Mouse (Mus musculus) neutrophil, adult 65 days (primary cell): Measurements from ENCODE around the gene Olfr1265. TPM values are rescaled to one million over a fixed set of nuclear protein-coding genes. Genes with fewer than 3 reads are reported as not detected.

Experiments used
- total RNA-seq: library from RNA; stranded (reverse); gene quantifications from 2 replicates; pipeline ENCODE4 v1.2.4, GENCODE M21; 2023

Gene Olfr1265
- not detected in 2 replicates for total RNA-seq

DNA sequence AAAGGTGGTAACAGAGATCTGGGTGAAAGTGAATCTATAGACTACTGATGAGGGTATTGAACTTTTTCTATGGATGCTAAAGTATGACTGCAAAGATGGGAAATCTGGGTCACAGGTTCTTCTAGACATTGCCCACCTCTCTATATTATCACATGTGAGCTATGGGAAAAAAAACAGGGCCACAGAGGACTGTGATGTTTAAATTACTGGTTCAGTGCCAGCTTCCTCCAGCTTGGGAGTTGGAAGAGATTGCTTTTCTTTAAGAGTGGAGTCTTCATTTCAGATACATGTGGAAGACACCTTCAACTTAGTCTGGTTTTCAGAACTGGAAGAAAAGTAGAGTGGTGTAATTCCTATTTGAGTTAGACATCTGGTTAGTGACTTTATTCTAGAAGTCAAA, at the start of gene Olfr1265:
TSS of gene Olfr1265 (plus strand) at position 301 of the 400 bp plus-strand sequence.

DNA sequence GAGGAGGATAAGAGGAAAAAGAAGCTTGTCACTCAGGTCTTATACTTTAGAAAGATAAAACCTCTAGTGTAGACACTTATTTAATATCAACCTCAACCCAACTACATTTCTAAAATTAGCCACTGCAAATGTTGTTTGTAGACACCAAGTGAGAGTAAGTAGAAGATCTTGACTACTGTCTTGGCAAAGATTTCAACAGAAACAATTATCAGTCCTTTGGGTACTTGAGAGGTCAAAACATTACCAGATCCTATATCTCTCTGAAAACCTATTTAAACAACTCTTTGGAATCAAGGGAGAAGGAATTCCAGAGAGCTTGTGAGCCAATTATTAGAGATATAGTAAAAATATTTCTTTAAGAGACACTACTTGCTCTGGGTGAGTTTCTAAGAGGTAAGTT, 44.2 kb upstream of the Olfr1265 start, which contains the start of gene Olfr1261:
TSS of gene Olfr1261 (plus strand) at position 301 of the 400 bp plus-strand sequence.

DNA sequence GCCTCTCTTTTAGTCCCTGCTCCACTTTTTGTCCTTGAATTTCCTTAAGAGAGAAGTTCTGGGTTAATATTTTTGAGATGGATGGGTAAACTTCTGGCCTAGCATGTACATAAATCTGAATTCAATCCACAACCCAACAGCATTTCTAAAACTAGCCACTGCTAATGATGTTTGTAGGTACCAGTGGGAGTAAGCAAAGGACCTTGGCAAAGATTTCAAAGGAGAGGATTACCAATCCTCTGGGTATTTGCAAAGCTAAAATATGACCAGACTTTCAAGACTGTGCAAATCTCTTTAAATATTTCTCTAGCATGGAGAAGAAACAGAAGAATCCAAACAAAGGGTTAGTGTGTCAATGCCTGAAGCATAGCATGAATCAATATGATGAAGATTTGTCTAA, 35.3 kb upstream of the Olfr1265 start, which contains the start of gene Olfr1262:
TSS of gene Olfr1262 (plus strand) at position 301 of the 400 bp plus-strand sequence.

DNA sequence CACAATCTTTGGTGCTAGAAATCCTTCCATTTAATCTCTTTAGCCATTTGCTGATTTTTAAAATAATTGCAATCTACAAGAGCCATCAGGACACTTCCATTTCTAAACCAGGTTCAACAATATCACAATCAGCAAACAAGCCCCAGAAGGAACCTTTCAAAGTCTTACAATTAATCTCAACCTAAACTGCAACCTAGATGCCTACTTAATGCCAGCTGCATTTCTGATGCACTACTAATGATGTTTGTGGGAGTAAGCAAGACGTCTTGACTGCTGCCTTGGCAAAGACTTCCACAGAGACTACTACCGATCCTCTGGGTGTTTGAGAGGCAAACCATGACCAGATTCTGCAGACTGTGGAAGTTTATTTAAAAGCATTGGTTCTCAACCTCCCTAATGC, 23.3 kb upstream of the Olfr1265 start, which contains the start of gene Olfr1263:
TSS of gene Olfr1263 (plus strand) at position 301 of the 400 bp plus-strand sequence.

DNA sequence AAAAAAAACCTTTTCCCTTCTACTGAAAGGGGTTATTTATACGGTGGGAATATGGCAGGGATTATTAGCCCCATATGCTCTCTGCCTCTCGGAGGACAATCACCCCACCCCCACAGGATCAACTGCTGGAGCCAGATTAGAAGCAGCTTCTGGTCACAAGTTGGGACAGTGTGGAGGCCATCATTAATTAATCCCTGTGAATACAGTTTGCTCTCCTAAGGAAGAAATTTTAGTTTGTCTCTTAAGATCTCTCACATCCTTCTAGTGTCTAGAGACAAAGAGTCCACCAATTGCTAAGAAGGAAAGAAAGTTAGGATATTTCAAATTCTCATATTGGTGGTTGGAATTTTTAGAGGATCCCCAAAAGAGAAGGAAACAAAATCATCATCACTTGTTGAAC, 9.7 kb upstream of the Olfr1265 start, which contains the start of gene Olfr1264:
TSS of gene Olfr1264 (minus strand) at position 101 of the 400 bp plus-strand sequence.

DNA sequence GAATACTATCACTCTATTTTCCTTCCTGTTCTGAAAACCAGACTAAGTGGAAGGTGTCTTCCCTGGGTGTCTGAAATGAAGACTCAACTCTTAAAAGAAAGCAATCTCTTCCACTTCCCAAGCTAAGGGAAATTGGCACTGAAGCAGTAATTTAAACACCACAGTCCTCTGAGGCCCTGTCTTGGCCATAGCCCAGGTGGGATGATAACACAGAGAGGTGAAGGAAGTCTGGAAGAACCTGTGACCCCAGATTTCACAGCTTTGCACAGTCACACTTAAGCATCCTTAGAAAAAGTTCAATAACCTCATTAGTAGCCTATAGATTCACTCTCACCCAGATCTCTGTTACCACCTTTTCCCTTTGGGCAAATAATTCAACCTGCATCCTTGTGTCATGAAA, 28.4 kb downstream of the Olfr1265 start, which contains the start of gene Olfr140:
TSS of gene Olfr140 (minus strand) at position 101 of the 400 bp plus-strand sequence.

Other genes starting within 250 kb of the Olfr1265 start
- not detected in 2 replicates for gene Olfr1254, start 241.7 kb upstream of the Olfr1265 start, total RNA-seq
- not detected in 2 replicates for gene Olfr1255, start 223.3 kb upstream of the Olfr1265 start, total RNA-seq
- not detected in 2 replicates for gene Olfr1256, start 193.8 kb upstream of the Olfr1265 start, total RNA-seq
- not detected in 2 replicates for gene Olfr48, start 187.1 kb upstream of the Olfr1265 start, total RNA-seq
- not detected in 2 replicates for gene Olfr1257, start 156.9 kb upstream of the Olfr1265 start, total RNA-seq
- gene Olfr1258, start 108.0 kb upstream of the Olfr1265 start, total RNA-seq: not detected in 2 replicates
- not detected in 2 replicates for gene Olfr1259, start 86.7 kb upstream of the Olfr1265 start, total RNA-seq
- not detected in 2 replicates for gene Olfr1260, start 61.0 kb upstream of the Olfr1265 start, total RNA-seq
- not detected in 2 replicates for gene Olfr1261, start 44.1 kb upstream of the Olfr1265 start, total RNA-seq
- not detected in 2 replicates for gene Olfr1262, start 35.2 kb upstream of the Olfr1265 start, total RNA-seq
- gene Olfr1263, start 23.2 kb upstream of the Olfr1265 start, total RNA-seq: not detected in 2 replicates
- not detected in 2 replicates for gene Olfr1264, start 9.8 kb upstream of the Olfr1265 start, total RNA-seq
- not detected in 2 replicates for gene Olfr140, start 28.3 kb downstream of the Olfr1265 start, total RNA-seq
- not detected in 2 replicates for gene Olfr1269, start 86.1 kb downstream of the Olfr1265 start, total RNA-seq
- gene Olfr32, start 107.0 kb downstream of the Olfr1265 start, total RNA-seq: not detected in 2 replicates
- not detected in 2 replicates for gene Olfr1270, start 117.8 kb downstream of the Olfr1265 start, total RNA-seq
- 0.20 and 0.63 TPM in 2 replicates for gene Olfr1506, start 189.2 kb downstream of the Olfr1265 start, total RNA-seq
- not detected in 2 replicates for gene Olfr142, start 222.3 kb downstream of the Olfr1265 start, total RNA-seq
- gene Olfr1271, start 235.7 kb downstream of the Olfr1265 start, total RNA-seq: not detected in 2 replicates